Mouse (Mus musculus): Measurements from ENCODE around the gene Myrip. TPM values are rescaled to one million over a fixed set of nuclear protein-coding genes. Genes with fewer than 3 reads are reported as not detected.
"Not testable (repeated sequence)": the region's sequence is repeated elsewhere in the genome, so short reads cannot be mapped to it uniquely, and the experiment has no call there.

Gene Myrip
- polyA plus RNA-seq, 1 experiment from 2014 or later, result 0.66 TPM

DNA sequence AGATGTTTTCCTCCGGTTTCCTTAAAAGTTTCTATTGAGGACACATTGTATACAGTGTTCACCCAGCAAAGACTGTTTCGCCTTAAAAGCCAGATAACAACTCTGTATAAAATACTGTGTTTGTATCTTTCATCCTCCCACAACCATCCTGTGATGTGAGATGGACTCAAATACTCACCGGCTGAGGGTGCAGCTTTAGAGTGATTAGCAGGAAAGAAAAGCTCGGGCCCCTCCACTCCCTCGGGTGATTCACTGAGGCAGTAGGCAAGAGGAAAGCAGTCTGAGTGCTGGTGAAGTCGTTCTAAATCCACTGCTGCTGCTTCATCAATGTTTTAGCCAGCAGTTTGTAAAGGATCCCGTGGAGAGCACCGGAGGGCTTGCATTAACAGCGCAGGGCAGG lies 93.9 kb downstream of the Myrip start:
- Histone ChIP-seq H3K4me2 (replicated peaks; ENCODE audit: low read depth, low read length) (no peak overlapping the region), H3K4me1 (replicated peaks; ENCODE audit: control insufficient read depth, insufficient read depth, low read length) (0 out of 2 replicates have a peak, but pooled peaks cover 2% of the 10 kb centered on the region), H3K9me3 (ENCODE audit: control insufficient read depth, low read length) (no peaks in the 10 kb centered on the region), H3K4me3 (ENCODE audit: low read depth, low read length) (no peak overlapping the region), H3K9ac (ENCODE audit: low read depth, low read length) (no peak overlapping the region), H3K27ac (ENCODE audit: low read depth, low read length) (no peak overlapping the region), H3K27me3 (ENCODE audit: control insufficient read depth, insufficient read depth, low read length) (no peaks in the 10 kb centered on the region), H3K36me3 (ENCODE audit: control insufficient read depth, insufficient read depth, low read length) (no peaks in the 10 kb centered on the region)
- WGBS, result 45% methylated on average over 9 of the region's 9 CpGs
- no peak for DNase-seq (ENCODE audit: low spot score)
- no peak for ATAC-seq (ENCODE audit: low FRiP score)

DNA sequence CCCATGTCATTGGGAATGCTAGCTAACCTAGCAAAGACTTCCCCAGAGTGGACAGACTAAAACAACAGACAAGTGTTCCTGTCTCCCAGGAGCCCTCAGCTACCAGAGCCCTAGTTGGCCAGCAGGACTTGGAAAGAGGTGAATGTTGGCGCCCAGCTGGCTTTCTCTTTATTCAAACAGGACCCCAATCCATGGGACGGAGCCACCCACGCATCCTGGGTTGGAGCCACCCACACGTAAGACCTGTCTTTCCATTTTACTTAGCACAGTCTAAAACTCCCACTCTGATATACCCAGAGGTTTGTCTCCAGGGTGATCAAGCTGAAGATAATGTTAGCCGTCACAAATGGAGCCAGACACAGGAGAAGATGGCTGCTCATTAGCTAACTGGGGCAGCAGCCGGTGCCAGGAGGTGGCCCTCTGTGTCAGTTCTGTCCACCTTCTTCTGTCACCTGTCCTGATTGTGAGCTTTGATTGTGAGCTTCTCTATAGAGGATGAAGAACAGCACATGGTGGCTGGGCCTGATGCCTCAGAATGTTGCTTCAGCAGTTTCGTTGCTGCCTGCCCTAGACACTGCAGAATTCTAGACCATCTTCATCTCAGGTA lies 95.4 kb downstream of the Myrip start:
- Histone ChIP-seq H3K27me3 (ENCODE audit: control insufficient read depth, insufficient read depth, low read length) (no peaks in the 10 kb centered on the region), H3K9ac (ENCODE audit: low read depth, low read length) (no peak overlapping the region), H3K9me3 (ENCODE audit: control insufficient read depth, low read length) (no peaks in the 10 kb centered on the region), H3K4me3 (ENCODE audit: low read depth, low read length) (no peak overlapping the region), H3K36me3 (ENCODE audit: control insufficient read depth, insufficient read depth, low read length) (no peaks in the 10 kb centered on the region), H3K4me1 (replicated peaks; ENCODE audit: control insufficient read depth, insufficient read depth, low read length) (0 out of 2 replicates have a peak, but pooled peaks cover 2% of the 10 kb centered on the region), H3K27ac (ENCODE audit: low read depth, low read length) (no peak overlapping the region), H3K4me2 (replicated peaks; ENCODE audit: low read depth, low read length) (no peak overlapping the region)
- 94% methylated on average over 7 of the region's 7 CpGs for WGBS
- no peak for ATAC-seq (ENCODE audit: low FRiP score)
- DNase-seq (ENCODE audit: low spot score), result no peak

DNA sequence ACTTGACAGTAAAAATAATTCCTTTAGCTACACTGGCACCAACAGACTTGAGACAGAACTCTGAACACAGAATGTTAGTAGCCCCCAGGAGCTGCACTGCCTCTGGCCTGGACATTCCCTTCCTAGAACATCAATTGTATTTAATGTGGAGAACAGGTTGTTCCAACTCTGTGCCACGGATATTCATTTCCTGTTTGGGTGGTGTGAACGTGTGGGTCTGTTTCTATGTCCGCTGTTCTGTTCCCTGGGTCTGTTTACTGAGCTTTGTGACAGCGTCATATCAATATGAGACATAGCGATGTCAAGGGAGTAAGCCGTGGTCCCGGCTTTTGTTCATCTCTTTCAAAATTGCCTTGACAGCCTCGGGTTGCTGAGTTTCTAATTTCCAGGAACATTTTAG lies 97.0 kb downstream of the Myrip start:
- DNase-seq (ENCODE audit: low spot score) (no peak), ATAC-seq (ENCODE audit: low FRiP score) (no peak)
- H3K36me3 ChIP-seq (ENCODE audit: control insufficient read depth, insufficient read depth, low read length), result no peaks in the 10 kb centered on the region
- H3K4me3 ChIP-seq (ENCODE audit: low read depth, low read length), result no peak overlapping the region
- no peak overlapping the region for H3K9ac ChIP-seq (ENCODE audit: low read depth, low read length)
- WGBS, result 89% methylated on average over 8 of the region's 8 CpGs
- no peak overlapping the region for H3K27ac ChIP-seq (ENCODE audit: low read depth, low read length)
- H3K4me1 ChIP-seq (replicated peaks; ENCODE audit: control insufficient read depth, insufficient read depth, low read length), result no peaks in the 10 kb centered on the region
- H3K4me2 ChIP-seq (replicated peaks; ENCODE audit: low read depth, low read length), result no peak overlapping the region
- no peaks in the 10 kb centered on the region for H3K27me3 ChIP-seq (ENCODE audit: control insufficient read depth, insufficient read depth, low read length)
- no peaks in the 10 kb centered on the region for H3K9me3 ChIP-seq (ENCODE audit: control insufficient read depth, low read length)

DNA sequence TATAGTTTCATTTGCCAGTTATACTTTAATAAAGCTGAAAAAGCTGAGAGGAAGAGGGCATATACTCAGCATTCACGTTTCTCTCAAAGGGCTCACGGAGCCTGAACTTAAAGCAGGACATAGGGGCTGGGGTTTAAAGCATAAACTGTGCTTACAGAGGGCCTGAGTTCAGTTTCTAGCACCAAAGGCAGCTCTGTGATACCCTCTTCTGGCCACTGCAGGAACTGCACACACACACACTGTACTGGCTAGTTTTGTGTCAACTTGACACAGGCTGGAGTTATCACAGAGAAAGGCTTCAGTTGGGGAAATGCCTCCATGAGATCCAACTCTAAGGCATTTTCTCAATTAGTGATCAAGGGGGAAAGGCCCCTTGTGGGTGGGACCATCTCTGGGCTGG lies 98.2 kb downstream of the Myrip start:
- 88% methylated on average over 2 of the region's 2 CpGs for WGBS
- not testable (repeated sequence) for DNase-seq (ENCODE audit: low spot score); H3K36me3 ChIP-seq (ENCODE audit: control insufficient read depth, insufficient read depth, low read length); H3K4me1 ChIP-seq (replicated peaks; ENCODE audit: control insufficient read depth, insufficient read depth, low read length); H3K9ac ChIP-seq (ENCODE audit: low read depth, low read length); H3K9me3 ChIP-seq (ENCODE audit: control insufficient read depth, low read length); H3K4me2 ChIP-seq (replicated peaks; ENCODE audit: low read depth, low read length); H3K27me3 ChIP-seq (ENCODE audit: control insufficient read depth, insufficient read depth, low read length); ATAC-seq (ENCODE audit: low FRiP score); H3K4me3 ChIP-seq (ENCODE audit: low read depth, low read length); H3K27ac ChIP-seq (ENCODE audit: low read depth, low read length)

DNA sequence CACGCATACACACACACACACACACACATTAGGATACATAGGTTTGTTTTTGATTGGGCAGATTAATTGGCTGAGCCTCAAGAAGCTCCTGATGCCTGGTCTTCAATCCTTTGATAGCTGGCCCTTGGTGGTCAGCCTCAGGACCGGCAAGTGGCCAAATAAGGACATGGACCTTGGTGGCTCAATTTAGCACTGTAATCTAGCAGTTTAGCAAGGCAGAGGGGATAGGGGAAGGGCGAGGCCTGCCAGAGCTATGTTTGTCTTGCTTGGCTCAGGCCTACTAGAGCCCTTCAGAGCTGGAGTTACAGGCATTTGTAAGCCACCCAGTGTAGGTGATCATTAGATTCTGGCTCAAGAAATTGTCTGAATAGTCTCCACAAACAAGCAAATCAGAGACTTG lies 101.1 kb downstream of the Myrip start:
- no peak for DNase-seq (ENCODE audit: low spot score)

DNA sequence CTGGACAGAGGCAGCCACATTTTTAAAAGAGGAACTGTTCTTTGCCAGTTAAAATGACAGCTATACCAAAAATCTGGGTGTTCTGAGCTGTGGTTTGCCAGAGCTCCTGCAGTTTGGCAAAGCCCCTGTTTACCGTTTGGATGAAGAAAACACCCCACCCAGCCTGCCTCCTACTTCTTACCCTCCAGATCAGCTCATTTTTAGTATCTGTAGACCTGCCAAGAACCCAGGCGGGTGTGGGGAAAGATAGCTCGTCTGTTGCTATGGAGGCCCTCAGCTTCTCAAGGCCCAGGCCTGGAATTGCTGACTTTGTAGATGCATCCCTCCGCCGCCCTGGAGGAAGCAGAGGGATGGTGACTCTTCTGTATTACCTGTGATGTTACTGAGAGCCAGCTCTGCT lies 102.3 kb downstream of the Myrip start:
- no peaks in the 10 kb centered on the region for H3K27me3 ChIP-seq (ENCODE audit: control insufficient read depth, insufficient read depth, low read length)
- no peak overlapping the region for H3K4me2 ChIP-seq (replicated peaks; ENCODE audit: low read depth, low read length)
- DNase-seq (ENCODE audit: low spot score) (no peak), ATAC-seq (ENCODE audit: low FRiP score) (no peak)
- H3K9me3 ChIP-seq (ENCODE audit: control insufficient read depth, low read length), result no peaks in the 10 kb centered on the region
- no peaks in the 10 kb centered on the region for H3K36me3 ChIP-seq (ENCODE audit: control insufficient read depth, insufficient read depth, low read length)
- no peak overlapping the region for H3K27ac ChIP-seq (ENCODE audit: low read depth, low read length)
- no peak overlapping the region for H3K9ac ChIP-seq (ENCODE audit: low read depth, low read length)
- H3K4me3 ChIP-seq (ENCODE audit: low read depth, low read length), result no peak overlapping the region
- WGBS, result 74% methylated on average over 5 of the region's 5 CpGs
- no peaks in the 10 kb centered on the region for H3K4me1 ChIP-seq (replicated peaks; ENCODE audit: control insufficient read depth, insufficient read depth, low read length)

More for the DNA sequence above, 101.1 kb downstream of the Myrip start:
- Histone ChIP-seq H3K27ac (ENCODE audit: low read depth, low read length) (no peak overlapping the region), H3K9ac (ENCODE audit: low read depth, low read length) (no peak overlapping the region), H3K4me2 (replicated peaks; ENCODE audit: low read depth, low read length) (no peak overlapping the region), H3K4me3 (ENCODE audit: low read depth, low read length) (no peak overlapping the region), H3K27me3 (ENCODE audit: control insufficient read depth, insufficient read depth, low read length) (no peaks in the 10 kb centered on the region), H3K9me3 (ENCODE audit: control insufficient read depth, low read length) (no peaks in the 10 kb centered on the region), H3K36me3 (ENCODE audit: control insufficient read depth, insufficient read depth, low read length) (no peaks in the 10 kb centered on the region), H3K4me1 (replicated peaks; ENCODE audit: control insufficient read depth, insufficient read depth, low read length) (no peaks in the 10 kb centered on the region)
- 85% methylated on average over 3 of the region's 3 CpGs for WGBS
- no peak for ATAC-seq (ENCODE audit: low FRiP score)

DNA sequence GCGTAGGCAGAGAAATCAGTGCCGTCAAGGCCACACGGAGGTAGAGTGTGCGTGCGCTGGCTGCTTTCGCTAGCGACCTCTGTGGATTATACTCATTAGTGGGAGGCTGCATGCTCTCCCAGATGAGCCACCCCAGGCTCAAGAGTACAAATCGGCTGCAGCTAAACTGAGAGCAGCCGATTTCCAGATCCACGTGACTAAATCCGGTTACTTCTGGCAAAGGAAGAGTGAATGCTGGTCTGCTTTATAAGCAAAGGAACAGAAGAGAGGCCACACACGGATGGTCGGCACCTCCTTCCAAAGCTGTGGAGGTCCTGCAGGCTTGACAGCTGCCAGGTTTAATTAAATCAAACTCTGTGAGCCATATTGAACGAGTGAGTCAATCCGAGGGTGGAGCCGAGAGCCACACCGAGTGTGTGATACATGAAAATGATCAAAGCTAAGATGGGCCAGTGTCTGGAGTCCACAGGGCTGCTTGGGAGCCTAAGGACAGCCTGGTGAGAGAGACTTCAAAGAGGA lies 108.4 kb downstream of the Myrip start:
- Histone ChIP-seq H3K4me3 (ENCODE audit: low read depth, low read length) (no peak overlapping the region), H3K4me1 (replicated peaks; ENCODE audit: control insufficient read depth, insufficient read depth, low read length) (no peaks in the 10 kb centered on the region), H3K36me3 (ENCODE audit: control insufficient read depth, insufficient read depth, low read length) (no peaks in the 10 kb centered on the region), H3K9ac (ENCODE audit: low read depth, low read length) (no peak overlapping the region), H3K9me3 (ENCODE audit: control insufficient read depth, low read length) (no peaks in the 10 kb centered on the region), H3K27me3 (ENCODE audit: control insufficient read depth, insufficient read depth, low read length) (no peaks in the 10 kb centered on the region), H3K27ac (ENCODE audit: low read depth, low read length) (no peak overlapping the region), H3K4me2 (replicated peaks; ENCODE audit: low read depth, low read length) (no peak overlapping the region)
- DNase-seq (ENCODE audit: low spot score) (no peak), ATAC-seq (ENCODE audit: low FRiP score) (no peak)
- WGBS, result 84% methylated on average over 17 of the region's 17 CpGs

DNA sequence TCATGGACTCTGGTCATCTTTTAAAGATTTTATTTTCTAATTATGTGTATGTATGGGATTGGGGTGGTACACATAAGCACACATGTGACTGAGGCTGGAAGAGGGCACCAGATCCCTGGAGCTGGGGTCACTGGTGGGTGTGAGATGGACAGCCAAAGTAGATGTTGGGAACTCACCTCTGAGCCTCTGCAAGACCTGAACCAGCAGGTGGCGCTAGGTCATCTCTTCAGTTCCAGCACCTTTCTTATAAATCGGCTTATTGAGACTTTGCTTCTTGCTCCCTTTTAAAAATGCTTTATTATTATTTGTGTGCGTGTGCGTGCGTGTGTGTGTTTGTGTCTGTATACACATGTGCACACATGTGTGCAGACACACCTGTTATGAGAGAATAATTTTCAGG lies 109.1 kb downstream of the Myrip start:
- no peak overlapping the region for H3K27ac ChIP-seq (ENCODE audit: low read depth, low read length)
- H3K36me3 ChIP-seq (ENCODE audit: control insufficient read depth, insufficient read depth, low read length), result no peaks in the 10 kb centered on the region
- no peaks in the 10 kb centered on the region for H3K27me3 ChIP-seq (ENCODE audit: control insufficient read depth, insufficient read depth, low read length)
- H3K9me3 ChIP-seq (ENCODE audit: control insufficient read depth, low read length), result no peaks in the 10 kb centered on the region
- WGBS, result 29% methylated on average over 5 of the region's 5 CpGs
- no peak for ATAC-seq (ENCODE audit: low FRiP score)
- no peaks in the 10 kb centered on the region for H3K4me1 ChIP-seq (replicated peaks; ENCODE audit: control insufficient read depth, insufficient read depth, low read length)
- H3K4me3 ChIP-seq (ENCODE audit: low read depth, low read length), result no peak overlapping the region
- DNase-seq (ENCODE audit: low spot score), result peak; percentile 61
- H3K9ac ChIP-seq (ENCODE audit: low read depth, low read length), result no peak overlapping the region
- H3K4me2 ChIP-seq (replicated peaks; ENCODE audit: low read depth, low read length), result no peak overlapping the region

DNA sequence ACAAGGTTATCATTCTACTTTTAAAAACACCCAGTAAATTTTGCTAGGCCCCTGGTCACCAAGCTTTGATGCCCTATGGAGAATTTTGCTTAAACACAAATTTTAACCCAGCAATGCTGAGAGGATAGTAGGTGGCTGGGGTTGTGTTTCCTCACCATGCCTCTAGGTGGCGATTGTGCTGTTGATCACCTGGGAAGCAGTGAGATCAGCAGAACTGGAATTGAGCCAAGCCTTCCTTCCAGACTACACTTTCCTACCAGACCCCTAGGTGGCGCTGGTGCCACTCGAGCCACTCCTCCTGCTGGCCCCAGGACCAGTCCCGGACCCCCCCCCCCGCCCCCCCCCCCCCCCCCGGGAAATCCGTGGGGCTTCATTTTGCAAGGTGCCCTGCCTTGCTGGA lies 114.2 kb downstream of the Myrip start:
- 4% methylated on average over 4 of the region's 7 CpGs for WGBS
- no peak overlapping the region for H3K27ac ChIP-seq (ENCODE audit: low read depth, low read length)
- no peaks in the 10 kb centered on the region for H3K27me3 ChIP-seq (ENCODE audit: control insufficient read depth, insufficient read depth, low read length)
- ATAC-seq (ENCODE audit: low FRiP score) (no peak), DNase-seq (ENCODE audit: low spot score) (peak; percentile 83)
- no peak overlapping the region for H3K4me3 ChIP-seq (ENCODE audit: low read depth, low read length)
- H3K4me1 ChIP-seq (replicated peaks; ENCODE audit: control insufficient read depth, insufficient read depth, low read length), result no peaks in the 10 kb centered on the region
- H3K9ac ChIP-seq (ENCODE audit: low read depth, low read length), result no peak overlapping the region
- H3K9me3 ChIP-seq (ENCODE audit: control insufficient read depth, low read length), result no peaks in the 10 kb centered on the region
- no peaks in the 10 kb centered on the region for H3K36me3 ChIP-seq (ENCODE audit: control insufficient read depth, insufficient read depth, low read length)
- H3K4me2 ChIP-seq (replicated peaks; ENCODE audit: low read depth, low read length), result no peak overlapping the region
